Mouse (Mus musculus) T-helper 2 cell (primary cell): ENCODE measurements around the gene Mitd1.

Experiments
- in situ Hi-C: fragments of 300-600 bp; cut with MboI, MseI; formaldehyde crosslinking; loops from one replicate; pipeline ENCODE4 v1.15.1; 2025; ENCODE audit warnings: high pct_unique_total_duplicates

Mitd1 gene

GRCm38 (mm10) chr1:37868640-37869039, 21.6 kb downstream of the Mitd1 start:
- in situ Hi-C loops, result loop anchor here (5.0 kb wide), 1 partner anchor 441 kb away; no protein-coding TSS in a partner anchor

GRCm38 (mm10) chr1:37867684-37868322, 22.4 kb downstream of the Mitd1 start:
- in situ Hi-C loops, result loop anchor here (5.0 kb wide), 1 partner anchor 441 kb away; no protein-coding TSS in a partner anchor

- in situ Hi-C loops, result loop anchor here (5.0 kb wide), 1 partner anchor 440 kb away; no protein-coding TSS in a partner anchor
These were observed 23.2 kb downstream of the Mitd1 start for GRCm38 (mm10) chr1:37867056-37867455.

- in situ Hi-C loops, result loop anchor here (5.0 kb wide), 1 partner anchor 439 kb away; no protein-coding TSS in a partner anchor
These were observed 23.9 kb downstream of the Mitd1 start, which contains the start of gene Tsga10 for GRCm38 (mm10) chr1:37866286-37866685. Gene Tsga10, minus strand, starts transcription at chr1:37866429.

- in situ Hi-C loops, result loop anchor here (5.0 kb wide), 1 partner anchor 438 kb away; no protein-coding TSS in a partner anchor
These were observed 24.6 kb downstream of the Mitd1 start for GRCm38 (mm10) chr1:37865401-37866215.

- in situ Hi-C loops, result loop anchor here (5.0 kb wide), 1 partner anchor 437 kb away; no protein-coding TSS in a partner anchor
These were observed 25.5 kb downstream of the Mitd1 start for GRCm38 (mm10) chr1:37864511-37865400.

- in situ Hi-C loops, result loop anchor here (10.0 kb wide), 1 partner anchor 136 kb away; no protein-coding TSS in a partner anchor
These were observed 39.5 kb downstream of the Mitd1 start for GRCm38 (mm10) chr1:37850696-37851095.

- in situ Hi-C loops, result no loop called here
These were observed 43.3 kb downstream of the Mitd1 start for GRCm38 (mm10) chr1:37846878-37847277.

GRCm38 (mm10) chr1:37831681-37832080, 58.5 kb downstream of the Mitd1 start:
- in situ Hi-C loops, result no loop called here
